Comparison of ENCODE assay signal across 26 mouse cellular contexts in genomic region chr1:151359374-151359773, GRCm38 (mm10). TPM values are rescaled to one million over a fixed set of nuclear protein-coding genes. Genes with fewer than 3 reads are reported as not detected.
DNase-seq lines count a peak whose midpoint lies in the region; ATAC-seq lines count a peak whose summit lies in the region.
"Had no signal": no experiment of that assay in that cellular context is flagged by ENCODE, and none has a peak within 500 bp of the region (broad histone marks: within the 10 kb centered on the region; RNA-seq: fewer than 3 reads in every experiment).

No protein-coding gene starts in this region.

- 95% methylated on average over 3 of the region's 3 CpGs for WGBS in midbrain, embryonic 11.5 days
- WGBS in midbrain, embryonic 15.5 days, result 98% methylated on average over 3 of the region's 3 CpGs

- H3K4me3 ChIP-seq in midbrain, embryonic 11.5 days (ENCODE audit: low read depth, low read length), result no peak overlapping the region
- H3K4me3 ChIP-seq in midbrain, embryonic 15.5 days, result no peak overlapping the region
- H3K4me3 ChIP-seq: embryonic facial prominence, embryonic 10.5 days; embryonic facial prominence, embryonic 12.5 days; forebrain, embryonic 13.5 days; forebrain, embryonic 15.5 days had no signal

- ATAC-seq in frontal cortex, adult (ENCODE audit: low TSS enrichment), result peak; percentile 58
- ATAC-seq in midbrain, embryonic 11.5 days (ENCODE audit: low FRiP score), result no peak
- ATAC-seq in midbrain, embryonic 15.5 days (replicated peaks), result no peak
- ATAC-seq: activated CD4-positive, CD25-positive, alpha-beta regulatory T cell, adult 4 months; CD4-positive, CD25-positive, alpha-beta regulatory T cell, adult 4 months; forebrain, embryonic 13.5 days; forebrain, embryonic 15.5 days; forebrain, postnatal 0 days; Patski had no signal

- H3K27me3 ChIP-seq in midbrain, embryonic 11.5 days (ENCODE audit: control insufficient read depth, insufficient read depth, low read length), result no peaks in the 10 kb centered on the region
- no peaks in the 10 kb centered on the region for H3K27me3 ChIP-seq in midbrain, embryonic 15.5 days (replicated peaks)
- H3K27me3 ChIP-seq: CH12.LX; embryonic facial prominence, embryonic 12.5 days; forebrain, embryonic 13.5 days; forebrain, embryonic 15.5 days; Patski had no signal

- no peaks in the 10 kb centered on the region for H3K9me3 ChIP-seq in midbrain, embryonic 11.5 days (ENCODE audit: control insufficient read depth, low read length)
- no peaks in the 10 kb centered on the region for H3K9me3 ChIP-seq in midbrain, embryonic 15.5 days
- H3K9me3 ChIP-seq: embryonic facial prominence, embryonic 10.5 days; embryonic facial prominence, embryonic 12.5 days; forebrain, embryonic 13.5 days; forebrain, embryonic 15.5 days; G1E had no signal

- H3K27ac ChIP-seq in midbrain, embryonic 11.5 days (ENCODE audit: low read depth, low read length), result no peak overlapping the region
- no peak overlapping the region for H3K27ac ChIP-seq in midbrain, embryonic 15.5 days
- H3K27ac ChIP-seq: embryonic facial prominence, embryonic 10.5 days; embryonic facial prominence, embryonic 12.5 days; forebrain, embryonic 13.5 days; forebrain, embryonic 15.5 days had no signal

- peaks cover 34% of the 10 kb centered on the region for H3K36me3 ChIP-seq in midbrain, embryonic 11.5 days (ENCODE audit: control insufficient read depth, insufficient read depth, low read length)
- H3K36me3 ChIP-seq in midbrain, embryonic 15.5 days (replicated peaks), result peaks cover 64% of the 10 kb centered on the region

- intact Hi-C loops in left cerebral cortex, postnatal 14 days (cut with DNase I), result loop anchor here (5.0 kb wide), 1 partner anchor 917 kb away; no protein-coding TSS in a partner anchor

- H3K4me1 ChIP-seq in midbrain, embryonic 11.5 days (ENCODE audit: control insufficient read depth, insufficient read depth, low read length), result no peaks in the 10 kb centered on the region
- no peaks in the 10 kb centered on the region for H3K4me1 ChIP-seq in midbrain, embryonic 15.5 days
- H3K4me1 ChIP-seq: embryonic facial prominence, embryonic 10.5 days; embryonic facial prominence, embryonic 12.5 days; forebrain, embryonic 13.5 days; forebrain, embryonic 15.5 days had no signal

- H3K9ac ChIP-seq in midbrain, embryonic 11.5 days (ENCODE audit: low read length), result no peak overlapping the region
- H3K9ac ChIP-seq in midbrain, embryonic 15.5 days, result no peak overlapping the region
- H3K9ac ChIP-seq: embryonic facial prominence, embryonic 12.5 days; forebrain, embryonic 13.5 days; forebrain, embryonic 15.5 days; forebrain, postnatal 0 days had no signal

- DNase-seq in frontal cortex, adult 2 months (ENCODE audit: extremely low spot score in 1 of 2, low spot score in 1 of 2), result no peak
- peak; percentile 84 for DNase-seq in midbrain, embryonic 11.5 days (ENCODE audit: low spot score, missing footprints)
- DNase-seq in brain, adult 2 months (ENCODE audit: low read depth, low spot score), result peak; percentile 33
- no peak for DNase-seq in left cerebral cortex, postnatal 14 days (ENCODE audit: low spot score in 2 of 2)
- DNase-seq: adrenal gland, adult 8-10 months; adrenal gland, postnatal 14 days; adrenal gland, postnatal 36 days; B cell, adult 2 months; cerebellum, adult 11 months; cerebellum, adult 18-20 months; cerebellum, adult 8-10 months; cerebellum, adult 9-11 months; cerebellum, postnatal 14 days; cerebellum, postnatal 36 days; forebrain, postnatal 0 days had no signal

- H3K4me2 ChIP-seq in midbrain, embryonic 11.5 days, result no peak overlapping the region
- H3K4me2 ChIP-seq in midbrain, embryonic 15.5 days, result no peak overlapping the region
- H3K4me2 ChIP-seq: embryonic facial prominence, embryonic 12.5 days; forebrain, embryonic 13.5 days; forebrain, embryonic 15.5 days had no signal

RNA-seq across cellular contexts. Expression of gene Ivns1abp, which starts 15.1 kb away (rescaled TPM):
- polyA plus RNA-seq in frontal cortex, adult 2 months (2012; rRNA removed), result 127 and 132 TPM in 2 replicates
- polyA plus RNA-seq in midbrain, embryonic 11.5 days (2014; fragmentation: Nextera tagmentation; extraction: Ambion mirVana), result 434 and 473 TPM in 2 replicates
- 247 and 257 TPM in 2 replicates for polyA plus RNA-seq in midbrain, embryonic 15.5 days (2015; fragmentation: Nextera tagmentation; extraction: Ambion mirVana)
- 100 to 1,000 TPM; 125 to 135 TPM for total RNA-seq in left cerebral cortex, postnatal 14 days (2021)

Comparison
In these comparisons a context has a peak if more than half of its experiments do, and no peak if none do; other contexts are left out.
1. DNase-seq: peak in midbrain, embryonic 11.5 days (single experiment) and brain, adult 2 months (single experiment); none in frontal cortex, adult 2 months (0 of 2) and left cerebral cortex, postnatal 14 days (0 of 2).